Comparison of ENCODE assay signal across 25 mouse cellular contexts in genomic region chr9:24903706-24904105, GRCm38 (mm10).
DNase-seq lines count a peak whose midpoint lies in the region; ATAC-seq and TF ChIP-seq lines count a peak whose summit lies in the region.
"Had no signal": no experiment of that assay in that cellular context is flagged by ENCODE, and none has a peak within 500 bp of the region (broad histone marks: within the 10 kb centered on the region; RNA-seq: fewer than 3 reads in every experiment).

No protein-coding gene starts in this region.

- H3ac ChIP-seq in myocyte (ENCODE audit: control insufficient read depth, insufficient read length): no peak overlapping the region

- no peak for TF ChIP-seq CTCF in Patski (IDR thresholded peaks at IDR 0.05)

- in situ Hi-C loops in Patski (cut with MboI; ENCODE audit: low pct_unique_long_range_greater_than_20kb): no loop called here

- no peak overlapping the region for H3K4me3 ChIP-seq in myocyte
- H3K4me3 ChIP-seq: forebrain, embryonic 10.5 days; heart, adult 2 months; heart, embryonic 15.5 days had no signal

- peak; percentile 41; the same call in 1 of the 2 replicates for ATAC-seq in frontal cortex, adult (ENCODE audit: low TSS enrichment)
- peak; percentile 59 for ATAC-seq in Patski
- ATAC-seq: CD4-positive, CD25-positive, alpha-beta regulatory T cell, adult 4 months; forebrain, embryonic 14.5 days; forebrain, postnatal 0 days; intestine, postnatal 0 days had no signal

- H3K79me2 ChIP-seq in myocyte (ENCODE audit: control insufficient read depth, insufficient read depth): no peaks in the 10 kb centered on the region

- CTCF ChIA-PET in Patski (lab: Charles Lee): interaction anchor here (0.9 to 1.4 kb wide), 2 partner anchors 10 to 15 kb away, joined by 3 read pairs; no protein-coding TSS in a partner anchor

- TF ChIP-seq POLR2A in myocyte (IDR thresholded peaks at IDR 0.05; ENCODE audit: insufficient read length, low read depth): no peak

- POLR2A ChIA-PET in Patski (lab: Charles Lee): no interaction called here

- no peak for DNase-seq in frontal cortex, postnatal 14 days (ENCODE audit: low spot score in 2 of 2)
- DNase-seq in 3T3-L1 (ENCODE audit: low read depth, low spot score) (peak; percentile 10), Patski (ENCODE audit: low read depth, low spot score) (no peak)
- DNase-seq in thymus, postnatal 36 days: no peak
- DNase-seq in gastrocnemius, adult 18-20 months (ENCODE audit: low spot score): no peak
- DNase-seq: adrenal gland, postnatal 10 days; adrenal gland, postnatal 36 days; cerebellum, adult 18-20 months; cerebellum, adult 9-10 months; cerebellum, postnatal 14 days; forebrain, postnatal 0 days; gastrocnemius, postnatal 25 days; heart, postnatal 10 days; heart, postnatal 4 days; kidney, adult 2 months had no signal

- H3K36me3 ChIP-seq in myocyte (ENCODE audit: control insufficient read depth, insufficient read depth): no peaks in the 10 kb centered on the region
- H3K36me3 ChIP-seq: forebrain, embryonic 10.5 days; heart, embryonic 15.5 days had no signal

- no peaks in the 10 kb centered on the region for H3K27me3 ChIP-seq in Patski
- H3K27me3 ChIP-seq in myocyte (ENCODE audit: control insufficient read depth, insufficient read depth, insufficient read length): no peaks in the 10 kb centered on the region
- H3K27me3 ChIP-seq: heart, embryonic 15.5 days had no signal

- peak overlapping the region; percentile 13 for H3K4me2 ChIP-seq in myocyte (ENCODE audit: low read depth)
- H3K4me2 ChIP-seq: heart, embryonic 11.5 days; heart, embryonic 15.5 days; hindbrain, embryonic 14.5 days had no signal

TF ChIP-seq in myocyte, 11 proteins besides CTCF, POLR2A, EP300 and RAD21:
- TF ChIP-seq E2F4 (IDR thresholded peaks at IDR 0.05; ENCODE audit: insufficient read depth): no peak
- TF ChIP-seq TCF12 (IDR thresholded peaks at IDR 0.05; ENCODE audit: insufficient read depth, poor library complexity, severe bottlenecking): no peak
- peak in 1 of 3 experiments; percentile 23 for TF ChIP-seq MYOD1 (IDR thresholded peaks at IDR 0.05; ENCODE audit: control insufficient read depth in 1 of 3, insufficient read length in 2 of 3, low read depth in 2 of 3)
- TF ChIP-seq USF1 (IDR thresholded peaks at IDR 0.05; ENCODE audit: low read depth): no peak
- no peak for TF ChIP-seq POLR2AphosphoS2 (IDR thresholded peaks at IDR 0.05; ENCODE audit: insufficient read length, low read depth)
- no peak for TF ChIP-seq TCF3 (IDR thresholded peaks at IDR 0.05; ENCODE audit: insufficient read length, low read depth)
- TF ChIP-seq MAX (IDR thresholded peaks at IDR 0.05; ENCODE audit: low read depth): no peak
- no peak for TF ChIP-seq SRF (IDR thresholded peaks at IDR 0.05; ENCODE audit: control insufficient read depth, insufficient read length, low read depth)
- TF ChIP-seq MYOG (IDR thresholded peaks at IDR 0.05; ENCODE audit: control insufficient read depth in 1 of 3, insufficient read depth in 1 of 3, insufficient read length in 2 of 3, low read depth in 2 of 3): no peak
